Mouse (Mus musculus) intestine, postnatal 0 days (tissue): Measurements from ENCODE around the gene Abcc10. TPM values are rescaled to one million over a fixed set of nuclear protein-coding genes. Genes with fewer than 3 reads are reported as not detected.

ENCODE experiments used
- ATAC-seq: fragments of 200-750 bp; cut with Nextera tagmentation; 2 replicates; pipeline ENCODE4 v1.8.0; 2017; ENCODE audit warnings: mild to moderate bottlenecking, moderate TSS enrichment, moderate library complexity
- H3K27ac ChIP-seq: fragments of 300-500 bp; sonication (generic); 2 replicates; pipeline ENCODE4 v1.5.1; 2014; ENCODE audit warnings: mild to moderate bottlenecking, low read depth, low read length, moderate library complexity
- H3K27me3 ChIP-seq: fragments of 300-500 bp; sonication (generic); replicated peaks from 2 replicates; pipeline ENCODE4 v1.6.1; 2014; ENCODE audit warnings: low read length, mixed read lengths; ENCODE audit not compliant: control insufficient read depth, insufficient read depth
- H3K36me3 ChIP-seq: fragments of 300-500 bp; sonication (generic); 2 replicates; pipeline ENCODE4 v1.6.1; 2014; ENCODE audit warnings: mild to moderate bottlenecking, moderate library complexity; ENCODE audit not compliant: control insufficient read depth, insufficient read depth
- H3K4me1 ChIP-seq: fragments of 300-500 bp; sonication (generic); replicated peaks from 2 replicates; pipeline ENCODE4 v1.6.1; 2014; ENCODE audit warnings: antibody characterized with exemption, low read length, mixed read lengths; ENCODE audit not compliant: control insufficient read depth, insufficient read depth
- H3K4me2 ChIP-seq: fragments of 300-500 bp; sonication (generic); replicated peaks from 2 replicates; pipeline ENCODE4 v1.6.1; 2014; ENCODE audit warnings: low read depth, mild to moderate bottlenecking, moderate library complexity
- H3K4me3 ChIP-seq: fragments of 300-500 bp; sonication (generic); 2 replicates; pipeline ENCODE4 v1.5.1; 2014; ENCODE audit warnings: low read depth, low read length
- H3K9ac ChIP-seq: fragments of 300-500 bp; sonication (generic); 2 replicates; pipeline ENCODE4 v1.6.1; 2014; ENCODE audit warnings: mild to moderate bottlenecking, low read depth, low read length
- H3K9me3 ChIP-seq: fragments of 300-500 bp; sonication (generic); 2 replicates; pipeline ENCODE4 v1.6.1; 2016; ENCODE audit warnings: mixed run types; ENCODE audit not compliant: control insufficient read depth
- CTCF ChIP-seq: sonication (generic); IDR thresholded peaks from 2 replicates; pipeline ENCODE4 v1.5.1; 2016; ENCODE audit warnings: low read depth, mild to moderate bottlenecking, control low read depth, antibody characterized with exemption, moderate library complexity
- WGBS: fragments of 180-500 bp; shearing (Covaris S2); extraction: QIAGEN DNeasy Blood & Tissue Kit; methylation state at CpG from one replicate; pipeline ENCODE4 v1.1.7; 2014; 5-methylcytosine and 5-hydroxymethylcytosine counted together
- polyA plus RNA-seq: library from polyadenylated mRNA; unstranded; fragments of >200 nt; fragmentation: Nextera tagmentation; extraction: Ambion mirVana; gene quantifications from 2 replicates; pipeline ENCODE4 v1.2.1, GENCODE M21; 2015

The Abcc10 gene
- polyA plus RNA-seq, 1 experiment from 2014 or later = 5.4 TPM

GRCm38 (mm10) chr17:46309835-46310234 is 18.3 kb downstream of the Abcc10 start:
- TF ChIP-seq CTCF = no peak
- Histone ChIP-seq H3K27ac (no peak overlapping the region), H3K27me3 (no peaks in the 10 kb centered on the region), H3K4me3 (no peak overlapping the region), H3K4me1 (no peaks in the 10 kb centered on the region), H3K4me2 (no peak overlapping the region), H3K36me3 (peaks cover 32% of the 10 kb centered on the region), H3K9ac (no peak overlapping the region), H3K9me3 (no peaks in the 10 kb centered on the region)
- 86% methylated on average over 12 of the region's 12 CpGs for WGBS
- no peak for ATAC-seq

DNA sequence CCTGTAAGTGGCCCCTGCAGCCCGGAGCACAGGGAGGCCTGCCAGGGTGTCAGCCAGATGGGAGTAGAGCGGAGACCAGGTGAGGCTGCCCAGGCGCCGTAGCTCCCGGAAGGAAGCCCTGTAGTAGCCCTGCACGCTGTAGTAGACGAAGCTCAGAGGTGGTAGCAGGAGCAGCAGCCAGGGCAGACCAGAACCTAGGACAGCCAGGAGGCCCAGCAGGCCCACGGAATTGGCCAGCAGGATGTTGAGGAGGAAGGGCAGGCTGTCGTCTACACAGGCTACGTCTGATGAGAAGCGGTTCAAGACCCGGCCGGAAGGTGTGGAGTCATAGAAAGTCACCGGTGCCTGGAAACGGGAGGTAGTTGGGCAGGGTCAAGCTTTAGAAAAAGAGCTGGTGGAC is 21.2 kb downstream of the Abcc10 start:
- no peaks in the 10 kb centered on the region for H3K9me3 ChIP-seq
- 91% methylated on average over 15 of the region's 15 CpGs for WGBS
- no peak overlapping the region for H3K4me2 ChIP-seq
- no peaks in the 10 kb centered on the region for H3K27me3 ChIP-seq
- H3K4me1 ChIP-seq = no peaks in the 10 kb centered on the region
- no peak overlapping the region for H3K27ac ChIP-seq
- H3K9ac ChIP-seq = no peak overlapping the region
- H3K4me3 ChIP-seq = no peak overlapping the region
- ATAC-seq = no peak
- TF ChIP-seq CTCF = no peak
- peaks cover 45% of the 10 kb centered on the region; the same call in 1 of the 2 replicates for H3K36me3 ChIP-seq

DNA sequence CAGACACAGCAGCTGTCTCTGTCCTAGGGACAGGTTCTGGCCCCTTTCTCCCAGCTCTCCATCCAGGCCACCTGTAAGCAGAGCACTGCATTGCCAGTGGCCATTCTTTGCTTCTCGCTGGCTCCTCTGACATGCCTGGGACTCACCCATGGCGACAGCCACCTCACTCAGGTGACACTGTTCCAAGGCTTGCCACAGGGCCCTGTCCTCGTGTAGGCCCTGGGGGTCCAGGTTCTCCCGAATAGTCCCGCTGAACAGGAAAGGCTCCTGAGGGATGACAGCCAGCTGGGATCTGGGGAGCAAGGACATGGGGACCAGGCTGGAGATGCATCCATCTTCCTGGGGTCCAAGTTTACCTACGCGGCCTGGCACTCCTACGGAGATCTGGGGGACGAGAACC is 24.0 kb downstream of the Abcc10 start:
- no peak for TF ChIP-seq CTCF
- Histone ChIP-seq H3K4me2 (no peak overlapping the region), H3K27me3 (no peaks in the 10 kb centered on the region), H3K9me3 (no peaks in the 10 kb centered on the region), H3K4me3 (no peak overlapping the region), H3K9ac (no peak overlapping the region), H3K4me1 (no peaks in the 10 kb centered on the region), H3K27ac (no peak overlapping the region), H3K36me3 (peaks cover 36% of the 10 kb centered on the region; the same call in 1 of the 2 replicates)
- ATAC-seq = no peak
- WGBS = 93% methylated on average over 9 of the region's 9 CpGs

DNA sequence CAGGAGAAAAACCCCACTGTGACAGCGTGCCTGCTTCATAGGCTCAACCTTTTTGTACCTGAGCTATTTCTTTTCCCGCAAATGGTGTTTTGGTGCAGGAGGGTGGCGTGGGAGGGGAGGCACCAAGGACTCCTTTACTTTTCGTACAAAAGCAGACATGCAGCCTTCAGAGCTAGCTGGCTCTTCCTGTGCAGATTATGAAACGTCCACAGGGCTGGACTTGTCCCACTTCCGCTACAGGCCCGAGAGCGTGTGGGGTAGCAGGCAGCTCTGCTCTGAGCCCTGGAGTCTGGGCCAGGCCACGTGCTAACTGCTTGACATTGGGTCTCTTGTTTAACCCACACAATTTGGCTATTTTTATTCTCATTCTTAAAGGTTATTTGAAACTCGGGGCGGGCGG is 26.3 kb downstream of the Abcc10 start:
- 81% methylated on average over 12 of the region's 12 CpGs for WGBS
- Histone ChIP-seq H3K9me3 (no peaks in the 10 kb centered on the region), H3K9ac (no peak overlapping the region), H3K4me1 (peaks cover 3% of the 10 kb centered on the region; the same call in 1 of the 2 replicates), H3K4me2 (no peak overlapping the region), H3K27ac (no peak overlapping the region), H3K36me3 (peaks cover 35% of the 10 kb centered on the region; the same call in 1 of the 2 replicates), H3K27me3 (peaks cover 18% of the 10 kb centered on the region), H3K4me3 (no peak overlapping the region)
- no peak for ATAC-seq
- TF ChIP-seq CTCF = no peak

- peak; percentile 97 for TF ChIP-seq CTCF
- peak overlapping the region; percentile 46; the same call in 1 of the 2 replicates for H3K9ac ChIP-seq
- ATAC-seq = peak; percentile 79
- peaks cover 41% of the 10 kb centered on the region for H3K27me3 ChIP-seq
- peaks cover 5% of the 10 kb centered on the region; the same call in 1 of the 2 replicates for H3K36me3 ChIP-seq
- H3K4me1 ChIP-seq = peaks cover 3% of the 10 kb centered on the region; the same call in 1 of the 2 replicates
- H3K4me2 ChIP-seq = peak overlapping the region; percentile 99
- WGBS = under 1% methylated on average over 47 of the region's 48 CpGs
- H3K9me3 ChIP-seq = no peaks in the 10 kb centered on the region
- no peak overlapping the region for H3K27ac ChIP-seq
- peak overlapping the region; percentile 59 for H3K4me3 ChIP-seq
Observed at GRCm38 (mm10) chr17:46298220-46298913, 29.8 kb downstream of the Abcc10 start.

DNA sequence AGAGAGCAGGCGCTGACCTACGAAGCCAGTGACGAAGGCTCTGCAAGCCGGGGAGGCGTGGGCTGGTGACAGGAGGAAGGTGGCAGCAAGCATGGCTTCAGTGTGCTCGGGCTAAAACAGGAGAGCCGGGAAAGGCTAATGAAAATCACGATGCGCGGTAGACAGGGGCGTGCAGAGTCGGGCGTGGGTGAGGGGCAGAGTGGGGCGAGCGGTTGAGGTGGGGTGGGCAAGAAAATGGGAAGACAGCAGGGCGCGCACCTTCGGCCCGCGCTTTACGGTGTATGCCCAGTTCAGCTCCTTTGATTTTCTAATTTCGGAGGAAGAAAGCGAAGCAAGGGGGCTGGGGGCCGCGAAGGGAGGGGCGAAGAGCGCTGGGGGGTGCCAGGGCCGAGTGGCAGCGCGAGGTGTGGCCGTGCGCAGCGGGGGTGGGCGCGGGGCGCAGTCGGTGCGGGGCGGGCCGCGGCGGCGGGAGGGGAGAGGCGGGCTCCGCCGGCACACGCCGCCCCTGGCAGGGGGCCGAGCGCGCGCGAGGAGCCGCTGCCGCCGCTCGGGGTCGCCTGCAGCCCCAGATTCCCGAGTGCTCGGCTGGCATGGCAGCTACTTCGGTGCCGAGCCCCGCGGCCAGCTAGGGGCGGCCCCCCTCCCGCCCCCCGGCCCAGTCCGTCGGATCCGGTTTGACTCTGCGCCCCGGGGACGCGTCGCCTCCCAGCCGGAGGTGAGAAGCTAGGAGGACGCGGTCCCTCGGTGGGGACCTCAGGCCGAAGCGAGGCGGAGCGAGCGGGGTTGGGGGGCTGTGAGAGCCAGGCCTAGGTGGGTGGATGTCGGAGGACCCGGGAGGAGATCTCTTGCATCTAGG is 30.6 kb downstream of the Abcc10 start, which contains the start of gene Dlk2:
TSS of gene Dlk2 (plus strand) at position 58 of the 856 bp plus-strand sequence.
- Histone ChIP-seq H3K9ac (peak within 1 kb of the TSS; percentile 46; the same call in 1 of the 2 replicates), H3K36me3 (no peaks in the 10 kb centered on the region), H3K27ac (no peak within 1 kb of the TSS), H3K4me3 (peak within 1 kb of the TSS; percentile 59), H3K4me1 (peaks cover 3% of the 10 kb centered on the region; the same call in 1 of the 2 replicates), H3K9me3 (no peaks in the 10 kb centered on the region), H3K27me3 (peaks cover 41% of the 10 kb centered on the region), H3K4me2 (peak within 1 kb of the TSS; percentile 99)
- under 1% methylated on average over 67 of the region's 86 CpGs for WGBS
- no peak for TF ChIP-seq CTCF
- no peak for ATAC-seq
